Mouse (Mus musculus): ENCODE measurements around the gene Gm4778.

DNA sequence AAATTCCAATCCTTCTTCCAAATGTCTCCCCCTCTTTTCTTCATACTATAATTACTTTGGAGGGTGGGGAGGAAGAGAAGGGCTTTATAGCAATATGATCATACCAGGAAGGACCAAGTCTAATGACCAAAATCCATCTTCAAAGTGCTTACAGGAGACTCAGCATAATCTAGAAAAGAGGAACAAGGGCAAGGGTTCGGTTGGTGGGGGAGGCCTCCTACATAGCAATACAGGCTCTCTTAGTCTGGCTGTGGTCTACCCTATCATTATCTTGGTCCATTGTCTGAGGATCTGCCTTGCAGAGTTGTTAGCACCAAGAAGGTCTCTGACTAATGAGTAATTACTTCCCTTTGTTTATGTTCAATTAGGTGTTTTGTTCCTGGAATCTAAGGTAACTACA is 41.6 kb downstream of the Gm4778 start:
- TF ChIP-seq CTCF (conservative IDR thresholded peaks at IDR 0.05; ENCODE audit: low read length) (no peak), NANOG (IDR thresholded peaks at IDR 0.05; ENCODE audit: borderline replicate concordance, low read length) (peak; percentile 37), POU5F1 (IDR thresholded peaks at IDR 0.05; ENCODE audit: borderline replicate concordance, low read length) (no peak)
